ENCODE assay signal across 22 mouse cellular contexts in genomic region chr6:33043480-33043879, GRCm38 (mm10).
"Had no signal": no experiment of that assay in that cellular context is flagged by ENCODE, and none has a peak within 500 bp of the region (broad histone marks: within the 10 kb centered on the region; RNA-seq: fewer than 3 reads in every experiment).

No protein-coding gene starts in this region.

- H3K4me2 ChIP-seq: limb, embryonic 12.5 days; limb, embryonic 15.5 days; liver, embryonic 12.5 days; liver, embryonic 15.5 days; lung, embryonic 15.5 days; midbrain, embryonic 13.5 days had no signal

- H3K27me3 ChIP-seq: limb, embryonic 12.5 days; limb, embryonic 15.5 days; liver, embryonic 12.5 days; liver, embryonic 15.5 days; lung, embryonic 15.5 days; midbrain, embryonic 13.5 days had no signal

- H3K9me3 ChIP-seq: limb, embryonic 15.5 days; liver, embryonic 12.5 days; liver, embryonic 15.5 days; lung, embryonic 15.5 days; midbrain, embryonic 10.5 days; midbrain, embryonic 13.5 days had no signal

- H3K9ac ChIP-seq: limb, embryonic 12.5 days; limb, embryonic 15.5 days; liver, embryonic 12.5 days; liver, embryonic 15.5 days; lung, embryonic 15.5 days; midbrain, embryonic 13.5 days had no signal

- DNase-seq: kidney, adult 2 months; kidney, postnatal 36 days; layer of hippocampus, postnatal 36 days; left cerebral cortex, postnatal 4 days; lung, adult 18-20 months; lung, postnatal 10 days; lung, postnatal 4 days; right cerebral cortex, postnatal 14 days; right cerebral cortex, postnatal 4 days; thymus, postnatal 25 days had no signal

- H3K4me3 ChIP-seq: left cerebral cortex, adult 2 months; limb, embryonic 12.5 days; limb, embryonic 15.5 days; liver, embryonic 12.5 days; liver, embryonic 15.5 days; lung, embryonic 15.5 days; midbrain, embryonic 10.5 days; midbrain, embryonic 13.5 days had no signal

- H3K27ac ChIP-seq: kidney, postnatal 0 days; left cerebral cortex, adult 2 months; limb, embryonic 12.5 days; limb, embryonic 15.5 days; liver, embryonic 12.5 days; liver, embryonic 15.5 days; lung, embryonic 15.5 days; midbrain, embryonic 10.5 days; midbrain, embryonic 13.5 days; stomach, postnatal 0 days had no signal

- H3K4me1 ChIP-seq: limb, embryonic 12.5 days; lung, embryonic 15.5 days; midbrain, embryonic 10.5 days; midbrain, embryonic 13.5 days had no signal

- ATAC-seq: intestine, postnatal 0 days; liver, embryonic 12.5 days; midbrain, embryonic 13.5 days; midbrain, embryonic 16.5 days had no signal
